Mouse (Mus musculus) megakaryocyte, embryonic 14.5 days (primary cell): ENCODE data around the gene Nrxn1.

ENCODE experiments used
- FLI1 ChIP-seq: IDR thresholded peaks from 2 replicates; pipeline ENCODE4 v1.6.1; 2012; ENCODE audit warnings: low read length, inconsistent platforms, mixed read lengths
- GATA1 ChIP-seq: IDR thresholded peaks from 3 replicates; pipeline ENCODE4 v1.6.1; 2012; ENCODE audit warnings: mixed read lengths, low read length, inconsistent platforms, borderline replicate concordance

DNA sequence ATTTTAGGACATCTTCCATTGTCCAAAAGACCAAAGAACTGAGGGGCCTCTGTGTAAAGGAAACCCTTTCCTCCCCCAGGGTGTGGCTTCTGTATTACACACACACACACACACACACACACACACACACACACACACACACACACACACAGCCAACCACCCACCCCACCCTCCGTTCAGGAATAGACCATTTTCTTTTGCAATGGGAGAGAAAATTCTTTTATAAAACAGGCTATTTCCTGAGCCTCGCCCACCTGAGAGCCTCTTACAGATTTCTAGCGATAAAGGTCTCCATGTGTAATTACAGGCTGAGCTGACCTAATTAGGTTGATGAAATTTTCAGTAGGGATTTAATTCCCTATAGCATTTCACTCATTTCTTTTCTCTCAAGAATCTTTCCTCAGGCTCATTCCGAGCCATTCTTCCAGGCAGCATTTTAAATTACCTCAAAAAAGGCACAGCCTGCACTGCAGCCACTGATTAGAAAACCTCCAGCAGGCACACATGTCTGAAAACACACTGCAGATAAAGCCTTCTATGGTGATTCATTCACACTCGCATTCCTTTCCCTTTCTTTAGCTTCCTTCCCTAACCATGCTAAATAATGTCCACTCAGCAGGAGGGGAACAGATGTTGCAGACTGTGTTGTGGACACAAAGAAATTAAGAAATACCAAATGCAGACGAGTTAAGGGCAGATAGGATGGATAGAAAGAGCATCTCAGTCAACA, 396.6 kb downstream of the Nrxn1 start:
- TF ChIP-seq GATA1, result no peak
- no peak for TF ChIP-seq FLI1
